Mouse (Mus musculus) erythroblast, embryonic 14.5 days (primary cell): ENCODE measurements around the gene Dnajb3.

Source experiments
- GATA1 ChIP-seq: IDR thresholded peaks from 2 replicates; pipeline ENCODE4 v1.6.1; 2012; ENCODE audit warnings: low read length, inconsistent platforms, mixed read lengths
- TAL1 ChIP-seq: IDR thresholded peaks from 3 replicates; pipeline ENCODE4 v1.6.1; 2012; ENCODE audit warnings: low read length, inconsistent platforms, mixed read lengths

DNA sequence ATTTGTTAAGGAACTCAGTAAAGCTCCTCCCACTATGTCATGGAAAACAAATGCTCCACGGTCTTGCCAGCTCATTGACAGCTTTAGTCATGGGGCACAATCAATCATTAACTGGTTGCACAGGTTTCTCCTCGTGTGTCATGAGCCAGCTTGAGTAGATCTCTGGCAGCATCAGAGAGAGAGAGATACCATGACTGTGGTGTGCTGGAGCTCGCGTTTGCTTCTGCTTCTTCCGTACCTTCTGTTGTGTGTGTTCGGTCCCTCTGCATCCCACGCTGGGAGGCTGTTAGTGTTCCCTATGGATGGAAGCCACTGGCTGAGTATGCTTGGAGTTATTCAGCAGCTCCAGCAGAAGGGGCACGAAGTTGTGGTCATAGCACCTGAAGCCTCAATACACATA is 6.2 kb upstream of the Dnajb3 start, which contains the start of gene Ugt1a1:
- TF ChIP-seq GATA1 = no peak
- peak; percentile 31; the same call in 2 of the 3 replicates for TF ChIP-seq TAL1
